Mouse (Mus musculus) kidney, postnatal 14 days (tissue): ENCODE data around the gene F7.

Source experiments
- DNase-seq: peaks from one replicate; pipeline ENCODE4 v3.0.0; 2022; ENCODE audit warnings: mixed read lengths

F7 gene

DNA sequence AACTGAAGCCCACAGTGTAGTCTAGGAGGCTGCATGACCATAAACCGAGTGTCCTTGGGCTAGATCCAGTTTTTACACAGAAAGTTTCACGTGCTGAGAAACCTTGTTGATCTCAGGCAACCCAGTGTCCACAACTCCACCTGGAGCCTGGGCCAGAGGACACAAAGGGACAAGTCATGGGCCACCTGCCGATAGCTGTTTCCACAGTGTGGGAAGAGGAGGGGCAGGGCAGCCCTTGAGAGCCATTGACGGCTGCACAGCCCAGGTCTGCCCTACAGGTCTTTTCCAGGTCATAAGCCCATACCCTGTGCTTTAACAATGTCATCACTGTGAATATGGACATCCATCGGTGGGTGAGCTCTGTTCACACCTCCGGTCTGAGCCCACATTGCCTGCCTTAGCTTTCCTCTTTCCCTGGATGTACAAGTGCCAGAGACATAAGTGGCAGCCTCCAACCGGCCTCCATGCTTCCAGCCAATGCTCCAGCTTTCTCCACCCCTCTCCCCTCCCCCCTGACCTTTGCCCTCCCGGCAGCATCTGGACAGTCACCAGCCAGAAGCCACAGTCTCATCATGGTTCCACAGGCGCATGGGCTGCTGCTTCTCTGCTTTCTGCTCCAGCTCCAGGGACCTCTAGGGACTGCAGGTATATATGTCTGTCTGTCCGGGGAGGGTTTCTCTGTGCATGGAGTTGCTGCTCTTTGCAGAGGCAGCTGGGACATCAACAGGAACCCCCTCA, at the start of gene F7:
Gene F7, plus strand, starts transcription at position 548 of the 738 bp plus-strand sequence.
- peak; percentile 15 for DNase-seq

- DNase-seq, result peak; percentile 23
These were observed 49.5 kb upstream of the F7 start for GRCm38 (mm10) chr8:12976290-12976689.

DNA sequence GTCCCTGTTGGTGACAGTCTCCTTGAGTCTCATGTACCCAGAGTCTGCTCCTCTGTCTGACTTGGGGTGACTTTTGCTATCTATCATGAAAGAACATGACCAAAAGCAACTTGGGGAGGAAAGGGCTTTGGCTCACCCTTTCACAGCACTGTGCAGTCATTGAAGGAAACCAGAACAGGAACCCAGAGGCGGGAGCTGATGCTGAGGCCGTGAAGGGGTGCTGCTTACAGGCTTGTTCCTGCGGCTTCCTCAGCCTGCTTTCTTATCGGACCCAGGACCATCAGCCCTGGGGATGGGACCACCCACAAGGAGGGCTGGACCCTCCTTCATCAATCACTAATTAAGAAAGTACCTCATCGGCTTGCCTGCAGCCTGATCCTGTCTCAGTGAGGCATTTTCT, 49.1 kb upstream of the F7 start:
- no peak for DNase-seq

DNA sequence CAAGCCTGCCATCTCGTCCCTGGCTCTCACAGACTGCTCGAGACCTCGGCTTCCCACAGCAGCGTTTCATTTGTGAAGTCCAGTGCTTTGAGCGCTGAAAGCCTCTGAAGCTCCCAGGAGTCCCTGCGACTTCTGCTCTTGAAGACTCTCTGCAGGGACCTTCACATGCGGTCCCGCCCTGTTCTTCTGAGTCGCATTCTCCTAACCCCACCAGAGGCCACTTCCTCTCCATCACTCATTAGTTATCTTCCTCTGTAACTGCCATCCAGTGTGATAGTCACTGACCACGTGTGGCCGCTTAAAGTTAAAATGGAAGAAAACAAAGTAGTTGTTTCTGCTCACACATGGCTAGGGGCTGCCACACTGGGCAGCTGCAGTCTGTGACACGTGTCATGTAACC, 48.5 kb upstream of the F7 start:
- no peak for DNase-seq

GRCm38 (mm10) chr8:12978308-12978707, 47.5 kb upstream of the F7 start:
- no peak for DNase-seq

DNA sequence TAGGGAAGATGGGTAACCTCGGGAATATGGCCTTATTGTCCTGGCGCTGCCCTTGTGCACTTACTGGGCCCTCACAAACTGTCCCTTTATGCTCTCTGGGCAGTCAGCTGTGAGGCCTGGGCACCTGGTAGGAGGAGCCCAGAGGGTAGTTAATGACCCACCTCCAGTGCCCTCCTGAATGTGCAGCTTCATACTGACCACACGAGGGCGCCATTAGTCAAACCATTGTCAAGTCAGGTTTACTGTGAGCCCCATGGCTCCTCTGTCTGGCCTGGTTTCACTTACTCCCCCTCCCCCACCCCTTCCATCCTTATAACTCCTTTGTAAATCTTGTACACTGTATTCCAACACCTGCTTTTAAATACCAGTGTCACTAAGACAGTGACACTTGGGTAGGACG, 47.1 kb upstream of the F7 start:
- peak; percentile 73 for DNase-seq

DNA sequence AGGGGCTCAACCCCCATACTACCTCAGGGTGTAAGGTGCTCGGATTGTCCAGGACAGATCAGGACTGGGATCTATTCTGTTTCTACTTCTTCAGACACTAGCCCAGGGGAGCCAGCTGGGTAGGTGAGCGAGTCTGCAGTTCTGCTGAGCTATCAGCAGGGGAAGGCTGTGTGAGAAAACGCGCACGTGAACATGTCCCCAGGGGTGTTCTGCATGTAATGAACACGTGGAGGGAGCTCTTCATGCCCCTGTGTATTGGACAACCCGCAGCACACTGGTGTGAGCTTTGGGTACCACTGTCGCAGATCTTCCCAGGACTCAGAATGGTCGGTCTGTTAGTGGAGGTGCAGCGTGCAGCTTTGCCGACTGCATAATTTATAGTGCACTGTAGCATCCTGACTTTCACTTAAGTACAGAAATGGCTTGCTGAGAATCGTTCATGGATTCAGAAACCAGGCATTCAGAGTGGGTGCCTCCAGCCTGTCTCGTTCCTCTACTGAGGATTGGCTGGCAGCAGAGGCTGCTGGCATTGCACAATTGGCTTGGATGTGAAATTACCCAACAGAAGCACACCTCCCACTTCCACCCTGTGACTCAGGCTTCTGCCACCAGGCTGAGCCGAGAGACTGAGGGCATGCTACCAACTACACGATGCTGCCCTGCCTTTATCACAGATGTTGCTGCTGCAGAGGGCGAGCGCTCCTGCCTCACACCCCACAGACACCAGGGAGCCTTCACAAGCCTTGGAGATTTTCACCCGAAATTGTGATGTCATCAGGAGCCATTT, 42.0 kb upstream of the F7 start:
- no peak for DNase-seq

DNA sequence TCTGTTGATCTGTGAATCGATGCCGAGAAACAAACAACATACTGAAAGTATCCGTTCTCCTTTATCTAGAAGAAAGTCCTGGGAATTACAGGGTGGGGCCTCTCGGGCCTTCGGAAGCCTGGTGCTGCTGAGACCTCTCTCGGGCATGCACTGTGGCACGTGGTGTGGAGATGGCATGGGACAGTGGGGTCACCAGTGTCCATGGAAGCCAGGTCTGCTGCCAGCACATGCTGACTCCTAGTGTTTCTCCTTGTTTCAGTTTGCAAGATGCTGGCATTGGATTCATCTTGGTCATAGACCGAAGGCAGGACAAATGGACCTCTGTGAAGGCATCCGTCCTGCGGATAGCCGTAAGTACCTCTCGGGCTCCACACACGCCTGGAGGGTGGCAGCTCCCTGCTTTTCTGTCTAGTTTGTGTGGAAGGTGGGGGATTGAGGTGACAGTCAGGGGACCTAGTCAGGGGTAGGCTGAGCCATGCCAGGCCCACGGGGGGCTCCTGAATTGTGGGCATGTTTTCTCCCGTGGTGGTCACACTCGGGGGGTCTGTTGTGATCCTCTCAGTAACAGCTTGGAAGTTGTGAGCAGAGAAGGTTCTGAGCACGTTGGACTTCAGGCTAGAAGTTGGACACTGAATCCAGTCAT, 41.1 kb upstream of the F7 start:
- DNase-seq, result no peak

DNA sequence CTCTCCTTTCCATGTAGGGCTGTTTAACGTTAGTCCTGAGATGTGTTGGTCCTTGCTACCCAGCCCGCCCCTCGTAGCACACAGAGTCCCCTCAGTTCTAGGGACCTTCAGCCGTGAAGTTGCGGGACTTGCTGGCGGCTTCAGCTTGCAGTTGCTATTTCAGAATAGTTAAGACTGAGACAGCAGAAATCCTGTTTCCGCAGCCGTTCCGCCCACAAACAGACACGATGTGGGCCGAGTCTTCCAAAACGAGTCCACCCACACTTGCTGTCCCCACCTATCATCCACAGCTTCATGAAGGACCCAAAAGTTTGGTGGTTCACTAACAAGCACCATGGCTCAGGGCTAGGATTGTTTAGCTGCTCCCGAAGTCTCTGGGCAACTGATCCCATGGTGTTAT, 40.6 kb upstream of the F7 start:
- no peak for DNase-seq

GRCm38 (mm10) chr8:12987571-12987970, 38.3 kb upstream of the F7 start:
- no peak for DNase-seq

GRCm38 (mm10) chr8:12988722-12989430, 37.0 kb upstream of the F7 start:
- DNase-seq, result no peak

DNA sequence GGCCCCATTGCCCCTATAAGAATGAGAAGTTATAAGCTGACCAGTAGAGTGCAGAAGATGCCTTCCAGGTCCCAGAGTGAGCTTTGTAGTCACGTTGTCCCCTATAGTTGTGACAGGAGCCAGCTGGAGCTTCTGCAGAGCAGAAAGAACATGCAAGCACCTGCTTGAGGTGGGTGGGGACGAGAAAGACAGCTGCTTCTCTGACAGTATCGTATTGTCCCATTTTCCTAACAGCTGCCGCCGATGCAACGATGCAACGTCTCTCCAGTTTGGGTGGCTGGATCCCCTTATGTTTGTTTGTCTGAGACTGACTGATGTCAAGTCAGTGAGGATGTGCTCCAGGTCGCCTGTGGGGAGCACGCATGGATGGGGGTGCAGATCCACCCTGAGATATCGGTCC, 34.4 kb upstream of the F7 start:
- no peak for DNase-seq

- DNase-seq, result no peak
These were observed 31.4 kb upstream of the F7 start for GRCm38 (mm10) chr8:12994468-12994867.

GRCm38 (mm10) chr8:12995481-12995880, 30.4 kb upstream of the F7 start:
- DNase-seq, result no peak

DNA sequence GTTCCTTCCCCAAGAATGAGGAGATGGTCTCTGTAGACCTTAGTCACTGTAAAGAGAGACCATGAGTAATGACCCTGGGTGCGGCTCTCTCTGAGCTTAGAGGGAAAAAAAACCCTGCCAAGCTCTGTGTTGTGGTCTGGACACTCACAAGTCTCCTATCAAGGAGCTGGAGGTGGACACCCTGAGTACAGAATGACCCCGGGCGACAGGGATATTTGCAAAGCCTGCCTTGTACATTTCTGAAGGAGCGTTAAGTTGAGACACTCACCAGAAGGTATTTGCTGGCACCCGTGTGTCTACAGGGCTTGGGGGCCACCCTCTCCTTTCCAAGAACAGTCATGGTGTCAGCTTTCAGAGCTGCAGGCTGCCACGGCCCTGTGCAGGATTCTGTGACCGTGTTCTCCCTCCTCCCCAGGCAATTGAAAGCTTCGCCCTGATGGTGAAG, 29.0 kb upstream of the F7 start:
- no peak for DNase-seq

GRCm38 (mm10) chr8:12998331-12998730, 27.5 kb upstream of the F7 start:
- no peak for DNase-seq

- DNase-seq, result peak; percentile 21
These were observed 26.0 kb upstream of the F7 start for GRCm38 (mm10) chr8:12999793-13000192.

DNA sequence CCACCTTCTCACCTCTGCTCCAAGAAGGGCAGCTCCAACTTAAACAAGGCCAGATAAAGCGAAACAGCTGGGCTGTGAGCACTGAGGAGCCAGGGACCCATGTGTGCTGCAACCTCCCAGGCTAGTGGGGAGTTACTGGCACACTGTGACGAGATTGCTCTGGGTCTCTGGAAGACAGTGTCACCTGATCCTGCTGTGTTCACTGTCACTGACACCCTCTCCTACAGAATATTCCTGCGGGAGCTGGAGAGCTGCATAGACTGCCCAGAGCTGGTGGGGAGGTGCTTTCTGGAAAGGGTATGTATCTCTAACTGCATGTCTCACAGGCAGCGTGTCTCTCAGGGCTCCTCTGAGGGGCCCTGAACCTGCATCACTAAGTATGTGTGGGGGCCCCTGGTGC, 18.4 kb upstream of the F7 start:
- no peak for DNase-seq

- DNase-seq, result no peak
These were observed 15.5 kb upstream of the F7 start for GRCm38 (mm10) chr8:13010313-13010712.

GRCm38 (mm10) chr8:13019560-13019959, 6.3 kb upstream of the F7 start:
- DNase-seq, result no peak

GRCm38 (mm10) chr8:13021830-13022229, 4.0 kb upstream of the F7 start:
- DNase-seq, result no peak

DNA sequence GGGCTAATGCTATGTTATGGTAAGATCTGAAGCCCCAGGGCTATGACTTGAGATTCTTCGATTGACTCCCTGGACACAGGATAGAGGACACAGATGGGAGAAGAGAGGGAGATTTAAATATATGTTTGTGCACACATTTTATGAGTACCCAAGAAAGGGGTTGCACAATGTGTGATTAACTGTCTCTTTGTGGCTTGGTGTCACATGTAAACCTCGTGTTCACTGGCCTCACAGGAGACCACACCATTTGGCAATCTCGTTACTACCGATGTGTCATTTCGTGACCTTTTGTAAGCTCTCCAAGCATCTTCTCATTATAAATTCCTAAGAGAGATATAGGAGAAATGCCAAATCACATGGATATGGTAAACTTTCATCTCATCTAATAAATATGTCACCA, 1.8 kb downstream of the F7 start:
- no peak for DNase-seq

DNA sequence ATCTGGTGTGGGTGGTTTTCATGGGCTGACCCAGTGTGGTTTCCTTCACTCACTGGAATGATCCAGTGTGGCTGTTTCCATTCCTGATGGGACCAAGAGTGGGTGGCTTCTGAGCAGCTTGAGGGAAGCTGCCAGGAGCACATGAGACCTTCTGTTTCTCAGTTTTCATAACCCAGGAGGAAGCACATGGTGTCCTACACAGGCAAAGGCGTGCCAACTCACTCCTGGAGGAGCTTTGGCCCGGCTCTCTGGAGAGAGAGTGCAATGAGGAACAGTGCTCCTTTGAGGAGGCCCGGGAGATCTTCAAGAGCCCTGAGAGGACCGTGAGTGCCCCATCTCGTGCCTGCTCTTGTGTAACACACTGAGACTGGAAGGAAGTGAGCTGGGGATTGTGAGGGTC, 2.6 kb downstream of the F7 start:
- DNase-seq, result no peak
